Mouse (Mus musculus): ENCODE measurements at regions not wholly inside any gene's neighbourhood (a gene's known extent, or its start where the extent isn't known, plus 50 kb on each side); places are given as distances from the start of the nearest gene placed in this dataset.
A peak's percentile ranks its signal among the peaks of the same experiment; 100 is the strongest.

- DNase-seq (ENCODE audit: low read depth, low spot score) (no peak), ATAC-seq (no peak)
- no peak for TF ChIP-seq CTCF (IDR thresholded peaks at IDR 0.05)
- ChIA-PET CTCF (no interaction called here), POLR2A (no interaction called here)
- in situ Hi-C loops (cut with MboI; ENCODE audit: low pct_unique_long_range_greater_than_20kb), result no loop called here
- no peaks in the 10 kb centered on the region for H3K27me3 ChIP-seq
These were observed 130.7 kb upstream of the D16Ertd472e start for GRCm38 (mm10) chr16:78707165-78707564.

GRCm38 (mm10) chr16:78697514-78698209 lies 121.2 kb upstream of the D16Ertd472e start:
- no peak for ATAC-seq
- ChIA-PET POLR2A (no interaction called here), CTCF (no interaction called here)
- DNase-seq (ENCODE audit: low read depth, low spot score), result no peak
- H3K27me3 ChIP-seq, result no peaks in the 10 kb centered on the region
- in situ Hi-C loops (cut with MboI; ENCODE audit: low pct_unique_long_range_greater_than_20kb), result no loop called here
- TF ChIP-seq CTCF (IDR thresholded peaks at IDR 0.05), result no peak

GRCm38 (mm10) chr16:78688251-78688650 lies 111.7 kb upstream of the D16Ertd472e start:
- no peak for DNase-seq (ENCODE audit: low read depth, low spot score)

GRCm38 (mm10) chr16:78685160-78685559 lies 108.7 kb upstream of the D16Ertd472e start:
- ChIA-PET CTCF (no interaction called here), POLR2A (no interaction called here)
- DNase-seq (ENCODE audit: low read depth, low spot score) (no peak), ATAC-seq (no peak)
- TF ChIP-seq CTCF (IDR thresholded peaks at IDR 0.05), result no peak
- in situ Hi-C loops (cut with MboI; ENCODE audit: low pct_unique_long_range_greater_than_20kb), result no loop called here
- no peaks in the 10 kb centered on the region for H3K27me3 ChIP-seq

More at GRCm38 (mm10) chr16:78688251-78688650, 111.7 kb upstream of the D16Ertd472e start:
- no peak for ATAC-seq
- ChIA-PET CTCF (no interaction called here), POLR2A (no interaction called here)
- no peaks in the 10 kb centered on the region for H3K27me3 ChIP-seq
- in situ Hi-C loops (cut with MboI; ENCODE audit: low pct_unique_long_range_greater_than_20kb), result no loop called here
- TF ChIP-seq CTCF (IDR thresholded peaks at IDR 0.05), result no peak

- no peak for TF ChIP-seq CTCF (IDR thresholded peaks at IDR 0.05)
- DNase-seq (ENCODE audit: low read depth, low spot score), result no peak
These were observed 107.5 kb upstream of the D16Ertd472e start for GRCm38 (mm10) chr16:78684031-78684430.

DNA sequence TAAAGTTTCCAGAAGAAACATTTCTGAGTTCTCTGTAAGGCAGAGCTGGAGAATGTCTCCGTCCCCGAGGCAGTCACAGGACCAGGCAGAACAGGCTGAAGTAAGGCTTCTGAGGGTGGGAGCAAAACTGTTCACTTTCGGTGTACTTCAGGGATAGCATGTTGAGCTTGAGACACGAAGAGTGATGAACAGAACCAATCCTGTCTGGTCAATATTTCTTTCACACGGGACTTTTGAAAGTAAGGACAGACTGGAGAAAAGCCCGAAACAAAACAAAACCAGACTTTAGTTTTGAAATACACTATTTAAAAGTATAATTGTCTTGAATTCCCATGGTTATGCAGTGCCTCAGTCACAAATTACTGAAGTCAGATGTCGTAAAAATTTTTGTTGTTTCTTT lies 84.6 kb upstream of the D16Ertd472e start:
- CTCF ChIA-PET, result no interaction called here
- POLR2A ChIA-PET, result no interaction called here
- ATAC-seq (no peak), DNase-seq (ENCODE audit: low read depth, low spot score) (no peak)
- peaks cover 14% of the 10 kb centered on the region for H3K27me3 ChIP-seq
- in situ Hi-C loops (cut with MboI; ENCODE audit: low pct_unique_long_range_greater_than_20kb), result no loop called here
- TF ChIP-seq CTCF (IDR thresholded peaks at IDR 0.05), result no peak

More at GRCm38 (mm10) chr16:78684031-78684430, 107.5 kb upstream of the D16Ertd472e start:
- in situ Hi-C loops (cut with MboI; ENCODE audit: low pct_unique_long_range_greater_than_20kb), result no loop called here
- POLR2A ChIA-PET, result no interaction called here
- H3K27me3 ChIP-seq, result no peaks in the 10 kb centered on the region
- CTCF ChIA-PET, result no interaction called here
- ATAC-seq, result no peak

- peak; percentile 37 for TF ChIP-seq CTCF (IDR thresholded peaks at IDR 0.05)
- ChIA-PET POLR2A (no interaction called here), CTCF (no interaction called here)
- peaks cover under 1% of the 10 kb centered on the region for H3K27me3 ChIP-seq
- no peak for DNase-seq (ENCODE audit: low read depth, low spot score)
- in situ Hi-C loops (cut with MboI; ENCODE audit: low pct_unique_long_range_greater_than_20kb), result loop anchor here (10.0 to 25.0 kb wide), 2 partner anchors 310 to 457 kb away; no protein-coding TSS in a partner anchor
- no peak for ATAC-seq
These were observed 68.2 kb upstream of the D16Ertd472e start for GRCm38 (mm10) chr16:78644710-78645109.

GRCm38 (mm10) chr16:78641717-78642116 lies 65.2 kb upstream of the D16Ertd472e start:
- ATAC-seq, result no peak
- TF ChIP-seq CTCF (IDR thresholded peaks at IDR 0.05), result no peak
- POLR2A ChIA-PET, result no interaction called here

DNA sequence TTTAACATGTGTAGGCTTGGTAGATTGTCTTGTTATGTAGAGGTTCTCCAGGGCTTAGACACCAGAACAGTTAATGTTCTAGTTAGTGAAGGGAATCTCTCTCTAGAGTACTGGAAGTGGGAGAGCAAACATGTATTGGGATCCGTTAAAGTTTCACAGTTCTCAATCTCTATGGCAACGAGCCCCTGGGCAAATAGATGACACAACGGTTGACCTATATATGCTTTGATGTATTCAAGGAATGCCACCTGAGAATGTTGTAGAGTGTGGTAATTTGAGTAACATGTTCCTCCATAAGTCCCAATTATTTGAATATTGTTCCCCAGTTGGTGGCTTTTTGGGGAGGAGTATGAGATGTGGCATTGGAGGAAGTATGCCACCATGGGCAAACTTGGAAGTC lies 64.7 kb upstream of the D16Ertd472e start:
- in situ Hi-C loops (cut with MboI; ENCODE audit: low pct_unique_long_range_greater_than_20kb), result loop anchor here (10.0 to 25.0 kb wide), 2 partner anchors 314 to 454 kb away; no protein-coding TSS in a partner anchor
- POLR2A ChIA-PET, result no interaction called here
- ATAC-seq (no peak), DNase-seq (ENCODE audit: low read depth, low spot score) (no peak)
- H3K27me3 ChIP-seq, result no peaks in the 10 kb centered on the region
- CTCF ChIA-PET, result no interaction called here
- TF ChIP-seq CTCF (IDR thresholded peaks at IDR 0.05), result no peak

More at GRCm38 (mm10) chr16:78641717-78642116, 65.2 kb upstream of the D16Ertd472e start:
- H3K27me3 ChIP-seq, result no peaks in the 10 kb centered on the region
- in situ Hi-C loops (cut with MboI; ENCODE audit: low pct_unique_long_range_greater_than_20kb), result loop anchor here (10.0 to 25.0 kb wide), 2 partner anchors 313 to 454 kb away; no protein-coding TSS in a partner anchor
- CTCF ChIA-PET, result no interaction called here
- DNase-seq (ENCODE audit: low read depth, low spot score), result no peak

DNA sequence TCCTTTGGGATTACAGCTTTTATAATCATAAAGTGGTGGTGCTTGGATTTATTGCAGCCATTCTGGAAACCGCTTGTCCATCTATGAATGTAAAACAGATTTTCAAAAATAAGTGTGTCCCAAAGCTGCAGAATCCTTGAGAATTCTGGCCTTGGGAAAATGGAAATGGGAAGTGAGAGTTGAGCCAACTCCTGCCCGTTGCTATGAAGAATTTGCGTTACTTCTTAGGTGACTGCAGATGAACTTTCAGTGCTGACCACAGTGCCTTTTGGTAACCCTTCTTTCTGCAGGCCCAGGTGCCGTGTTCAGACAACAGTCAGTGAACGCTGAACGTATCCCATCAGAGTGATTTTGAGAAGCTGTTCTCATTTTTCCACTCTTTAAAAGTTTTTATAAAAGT lies 60.9 kb upstream of the D16Ertd472e start:
- in situ Hi-C loops (cut with MboI; ENCODE audit: low pct_unique_long_range_greater_than_20kb), result loop anchor here (10.0 to 25.0 kb wide), 2 partner anchors 183 to 450 kb away; no protein-coding TSS in a partner anchor
- ATAC-seq, result no peak
- TF ChIP-seq CTCF (IDR thresholded peaks at IDR 0.05), result no peak
- no peaks in the 10 kb centered on the region for H3K27me3 ChIP-seq
- no peak for DNase-seq (ENCODE audit: low read depth, low spot score)
- ChIA-PET CTCF (interaction anchor here (0.6 to 1.3 kb wide), 2 partner anchors 25 to 185 kb away, joined by 3 to 4 read pairs; no protein-coding TSS in a partner anchor), POLR2A (no interaction called here)

GRCm38 (mm10) chr16:78637015-78637414 lies 60.5 kb upstream of the D16Ertd472e start:
- in situ Hi-C loops (cut with MboI; ENCODE audit: low pct_unique_long_range_greater_than_20kb), result loop anchor here (10.0 to 25.0 kb wide), 2 partner anchors 182 to 450 kb away; no protein-coding TSS in a partner anchor
- POLR2A ChIA-PET, result no interaction called here
- DNase-seq (ENCODE audit: low read depth, low spot score) (no peak), ATAC-seq (no peak)
- CTCF ChIA-PET, result interaction anchor here (0.6 to 1.3 kb wide), 2 partner anchors 25 to 185 kb away, joined by 3 to 4 read pairs; no protein-coding TSS in a partner anchor
- TF ChIP-seq CTCF (IDR thresholded peaks at IDR 0.05), result peak; percentile 58
- no peaks in the 10 kb centered on the region for H3K27me3 ChIP-seq

Measured in Patski (cell line).